Mouse (Mus musculus) limb, embryonic 14.5 days (tissue): ENCODE measurements around the gene Lrriq4. TPM values are rescaled to one million over a fixed set of nuclear protein-coding genes. Genes with fewer than 3 reads are reported as not detected.

ENCODE experiments used
- ATAC-seq: fragments of 200-750 bp; cut with Nextera tagmentation; 2 replicates; pipeline ENCODE4 v1.8.0; 2017; ENCODE audit warnings: low read depth, moderate number of reproducible peaks, moderate TSS enrichment; ENCODE audit not compliant: low FRiP score
- DNase-seq: peaks from one replicate; pipeline ENCODE4 v3.0.0-alpha.2; 2015; ENCODE audit warnings: low spot score
- H3K27ac ChIP-seq: fragments of 300-500 bp; sonication (generic); replicated peaks from 2 replicates; pipeline ENCODE4 v1.5.1; 2014; ENCODE audit warnings: low read depth, mild to moderate bottlenecking, low read length, moderate library complexity, mixed read lengths
- H3K27me3 ChIP-seq: fragments of 300-500 bp; sonication (generic); 2 replicates; pipeline ENCODE4 v1.6.1; 2014; ENCODE audit warnings: low read length, mixed read lengths; ENCODE audit not compliant: control insufficient read depth, insufficient read depth
- H3K36me3 ChIP-seq: fragments of 300-500 bp; sonication (generic); 2 replicates; pipeline ENCODE4 v1.6.1; 2014; ENCODE audit warnings: mild to moderate bottlenecking, low read length, moderate library complexity, mixed read lengths; ENCODE audit not compliant: control insufficient read depth, insufficient read depth
- H3K4me1 ChIP-seq: fragments of 300-500 bp; sonication (generic); 2 replicates; pipeline ENCODE4 v1.6.1; 2014; ENCODE audit warnings: antibody characterized with exemption, low read length, mixed read lengths; ENCODE audit not compliant: control insufficient read depth, insufficient read depth
- H3K4me2 ChIP-seq: fragments of 300-500 bp; sonication (generic); replicated peaks from 2 replicates; pipeline ENCODE4 v1.6.1; 2014; ENCODE audit warnings: low read depth, mild to moderate bottlenecking, low read length, moderate library complexity; ENCODE audit not compliant: severe bottlenecking
- H3K4me3 ChIP-seq: fragments of 300-500 bp; sonication (generic); replicated peaks from 2 replicates; pipeline ENCODE4 v1.5.1; 2014; ENCODE audit warnings: low read length
- H3K9ac ChIP-seq: fragments of 300-500 bp; sonication (generic); 2 replicates; pipeline ENCODE4 v1.6.1; 2014; ENCODE audit warnings: mild to moderate bottlenecking, low read depth, low read length, moderate library complexity; ENCODE audit not compliant: severe bottlenecking
- H3K9me3 ChIP-seq: fragments of 300-500 bp; sonication (generic); 2 replicates; pipeline ENCODE4 v1.6.1; 2016; ENCODE audit warnings: low read length; ENCODE audit not compliant: control insufficient read depth
- POLR2A ChIP-seq: fragments of 200-500 bp; IDR thresholded peaks from 2 replicates; pipeline ENCODE4 v1.8.0; 2012; ENCODE audit warnings: inconsistent platforms, mild to moderate bottlenecking, moderate library complexity, borderline replicate concordance; ENCODE audit not compliant: insufficient read depth, insufficient read length; ENCODE audit errors: extremely low read depth
- WGBS: fragments of 180-500 bp; shearing (Covaris S2); extraction: QIAGEN DNeasy Blood & Tissue Kit; methylation state at CpG from one replicate; pipeline ENCODE4 v1.1.7; 2014; 5-methylcytosine and 5-hydroxymethylcytosine counted together
- polyA plus RNA-seq, 2 experiments: library from polyadenylated mRNA; depleted of rRNA in 1 of 2; stranded (reverse) in 1 of 2; unstranded in 1 of 2; fragments of >200 nt; fragmentation: Nextera tagmentation in 1 of 2; extraction: Ambion mirVana in 1 of 2; gene quantifications; 2 replicates each; pipeline versions ENCODE4 v1.2.1 to v1.2.3; 2012 to 2014

The Lrriq4 gene
- polyA plus RNA-seq, 2 experiments: not detected

GRCm38 (mm10) chr3:30601175-30601574 is 43.1 kb upstream of the Lrriq4 start:
- ATAC-seq: peak; percentile 58
- Histone ChIP-seq H3K36me3 (peaks cover 15% of the 10 kb centered on the region), H3K9ac (no peak overlapping the region), H3K4me1 (peaks cover 13% of the 10 kb centered on the region), H3K9me3 (no peaks in the 10 kb centered on the region), H3K4me3 (peak overlapping the region; percentile 85), H3K27ac (no peak overlapping the region), H3K4me2 (peak overlapping the region; percentile 82), H3K27me3 (no peaks in the 10 kb centered on the region)
- peak; percentile 94 for DNase-seq
- WGBS: under 1% methylated on average over 17 of the region's 17 CpGs
- no peak for TF ChIP-seq POLR2A

DNA sequence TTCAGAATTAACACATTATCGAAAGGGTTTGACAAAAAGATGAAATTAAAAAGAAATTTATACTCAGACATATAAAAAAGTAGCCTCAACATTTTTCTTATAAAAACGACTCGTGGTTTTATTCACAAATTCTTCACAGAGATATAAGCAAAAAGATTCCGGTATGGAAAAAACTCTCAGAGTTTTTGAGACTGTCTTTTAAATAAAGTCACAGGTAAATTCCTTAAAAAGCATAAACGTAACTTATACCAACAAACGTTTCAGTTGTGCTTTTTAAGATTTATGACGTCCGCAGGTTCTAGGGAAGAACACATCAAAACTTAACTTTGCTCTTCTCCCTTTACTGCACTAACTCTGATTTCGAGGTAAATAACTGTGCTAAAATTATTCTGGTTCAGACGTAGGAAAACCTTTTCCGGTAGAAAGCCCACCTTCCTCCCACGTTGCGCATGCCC is 42.7 kb upstream of the Lrriq4 start:
- H3K36me3 ChIP-seq: peaks cover 19% of the 10 kb centered on the region
- peak overlapping the region; percentile 82 for H3K4me2 ChIP-seq
- no peaks in the 10 kb centered on the region for H3K9me3 ChIP-seq
- peak overlapping the region; percentile 78 for H3K9ac ChIP-seq
- H3K27me3 ChIP-seq: no peaks in the 10 kb centered on the region
- H3K4me3 ChIP-seq: peak overlapping the region; percentile 85
- ATAC-seq (no peak), DNase-seq (no peak)
- H3K27ac ChIP-seq: peak overlapping the region; percentile 95
- 1% methylated on average over 13 of the region's 13 CpGs for WGBS
- no peak for TF ChIP-seq POLR2A
- peaks cover 13% of the 10 kb centered on the region for H3K4me1 ChIP-seq

DNA sequence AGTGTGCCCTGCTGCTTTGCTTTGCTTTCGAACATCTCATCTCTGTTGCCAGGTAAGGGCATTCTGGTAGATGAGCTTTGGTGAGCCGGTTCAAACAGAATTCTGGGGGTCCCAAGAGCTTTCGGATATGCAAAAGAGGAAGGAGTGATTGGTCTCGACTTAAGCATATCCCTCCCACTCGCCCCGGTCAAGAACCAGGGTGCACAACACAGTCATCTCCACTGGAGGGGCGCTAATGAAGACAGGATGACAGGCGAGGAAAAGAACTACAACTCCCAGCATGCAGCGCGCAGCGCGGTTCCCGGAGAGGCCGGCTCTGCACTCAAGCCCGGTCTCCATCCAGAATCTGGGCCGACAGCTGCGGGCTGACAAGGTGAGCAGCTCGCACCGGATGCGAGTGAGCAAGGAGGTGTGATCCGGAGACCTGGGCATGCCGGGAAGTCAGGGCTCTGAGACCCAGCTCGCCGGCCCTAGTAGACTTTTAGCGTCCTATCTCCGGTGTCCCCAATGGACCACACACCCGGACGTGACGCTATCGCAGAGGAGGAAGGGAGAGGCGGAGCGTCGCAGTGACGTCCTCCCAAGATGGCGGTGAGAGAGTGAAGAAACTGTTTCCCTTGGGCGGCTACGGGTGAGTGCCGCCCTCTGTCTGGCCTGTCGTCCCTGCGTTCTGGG is 42.1 kb upstream of the Lrriq4 start, which contains the start of gene Mynn:
Gene Mynn, plus strand, starts transcription at position 1 of the 675 bp plus-strand sequence.
- 0 out of 2 replicates have a peak, but pooled peaks have one; percentile 45 for TF ChIP-seq POLR2A
- peak within 1 kb of the TSS; percentile 78 for H3K9ac ChIP-seq
- peak within 1 kb of the TSS; percentile 82 for H3K4me2 ChIP-seq
- peaks cover 22% of the 10 kb centered on the region for H3K36me3 ChIP-seq
- H3K27ac ChIP-seq: peak within 1 kb of the TSS; percentile 95
- peak within 1 kb of the TSS; percentile 85 for H3K4me3 ChIP-seq
- no peaks in the 10 kb centered on the region for H3K9me3 ChIP-seq
- DNase-seq: peak; percentile 96
- WGBS: under 1% methylated on average over 39 of the region's 40 CpGs
- no peaks in the 10 kb centered on the region for H3K27me3 ChIP-seq
- H3K4me1 ChIP-seq: peaks cover 13% of the 10 kb centered on the region
- ATAC-seq: peak; percentile 94

DNA sequence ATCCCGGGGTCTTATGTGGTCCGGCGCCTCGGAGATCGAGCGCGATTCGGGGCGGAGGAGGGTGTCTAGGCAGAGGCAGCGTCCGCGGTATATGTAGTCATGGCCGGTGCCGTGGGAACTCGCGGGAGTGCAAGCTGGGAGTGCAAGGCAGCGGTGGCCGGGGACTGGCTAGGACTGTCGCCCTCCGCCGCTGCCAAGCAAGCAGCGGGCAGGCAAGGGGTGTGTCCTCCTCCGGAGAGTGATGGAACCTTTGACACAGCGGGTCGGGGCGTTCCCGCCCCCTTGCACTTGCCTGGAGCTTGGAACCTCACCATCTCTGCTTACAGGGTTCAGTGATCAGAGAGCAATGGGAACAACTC is 41.6 kb upstream of the Lrriq4 start:
- DNase-seq (peak; percentile 49), ATAC-seq (peak; percentile 17)
- under 1% methylated on average over 27 of the region's 27 CpGs for WGBS

DNA sequence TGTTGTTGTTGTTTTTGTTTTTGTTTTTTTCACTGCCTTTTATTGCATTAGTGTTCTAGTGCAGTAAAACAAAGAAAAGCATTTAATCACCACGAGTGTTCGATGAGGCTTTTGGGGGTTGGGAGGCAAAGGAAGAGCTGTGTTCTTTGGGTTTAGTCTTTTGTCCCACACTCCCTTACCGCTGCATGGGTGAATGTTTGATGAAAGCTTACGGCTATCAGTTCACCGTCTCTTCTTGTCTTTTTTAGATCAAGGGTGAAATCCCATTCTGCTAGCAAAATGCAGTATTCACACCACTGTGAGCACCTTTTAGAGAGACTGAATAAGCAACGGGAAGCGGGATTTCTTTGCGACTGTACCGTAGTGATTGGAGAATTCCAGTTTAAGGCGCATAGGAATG is 41.1 kb upstream of the Lrriq4 start:
- H3K4me2 ChIP-seq: peak overlapping the region; percentile 82
- no peak for TF ChIP-seq POLR2A
- H3K4me1 ChIP-seq: peaks cover 13% of the 10 kb centered on the region
- no peaks in the 10 kb centered on the region for H3K9me3 ChIP-seq
- peak overlapping the region; percentile 85 for H3K4me3 ChIP-seq
- peak overlapping the region; percentile 78 for H3K9ac ChIP-seq
- H3K27me3 ChIP-seq: no peaks in the 10 kb centered on the region
- DNase-seq (no peak), ATAC-seq (no peak)
- peaks cover 28% of the 10 kb centered on the region for H3K36me3 ChIP-seq
- no peak overlapping the region for H3K27ac ChIP-seq
- WGBS: 42% methylated on average over 10 of the region's 10 CpGs

More for the DNA sequence above, 41.6 kb upstream of the Lrriq4 start:
- no peaks in the 10 kb centered on the region for H3K27me3 ChIP-seq
- peak overlapping the region; percentile 85 for H3K4me3 ChIP-seq
- TF ChIP-seq POLR2A: no peak
- peak overlapping the region; percentile 95 for H3K27ac ChIP-seq
- no peaks in the 10 kb centered on the region for H3K9me3 ChIP-seq
- peak overlapping the region; percentile 82 for H3K4me2 ChIP-seq
- peak overlapping the region; percentile 78 for H3K9ac ChIP-seq
- H3K4me1 ChIP-seq: peaks cover 13% of the 10 kb centered on the region
- peaks cover 27% of the 10 kb centered on the region for H3K36me3 ChIP-seq
